Mouse (Mus musculus) limb, embryonic 11.5 days (tissue): ENCODE data around the gene Pcgf3. TPM values are rescaled to one million over a fixed set of nuclear protein-coding genes. Genes with fewer than 3 reads are reported as not detected.
A peak's percentile ranks its signal among the peaks of the same experiment; 100 is the strongest.

ENCODE experiments used
- ATAC-seq: fragments of 200-750 bp; cut with Nextera tagmentation; 2 replicates; pipeline ENCODE4 v1.8.0; 2017; ENCODE audit warnings: low read depth; ENCODE audit not compliant: insufficient number of reproducible peaks, low FRiP score, low TSS enrichment
- DNase-seq: peaks from one replicate; pipeline ENCODE4 v3.0.0-alpha.2; 2015; ENCODE audit warnings: low spot score
- H3K27ac ChIP-seq: fragments of 300-500 bp; sonication (generic); replicated peaks from 2 replicates; pipeline ENCODE4 v1.5.1; 2014; ENCODE audit warnings: low read depth, mild to moderate bottlenecking, low read length
- H3K27me3 ChIP-seq: fragments of 300-500 bp; sonication (generic); 2 replicates; pipeline ENCODE4 v1.6.1; 2014; ENCODE audit warnings: mild to moderate bottlenecking, low read length, mixed read lengths; ENCODE audit not compliant: control insufficient read depth, insufficient read depth
- H3K36me3 ChIP-seq: fragments of 300-500 bp; sonication (generic); 2 replicates; pipeline ENCODE4 v1.6.1; 2014; ENCODE audit warnings: mild to moderate bottlenecking, low read length, moderate library complexity, mixed read lengths; ENCODE audit not compliant: control insufficient read depth, insufficient read depth
- H3K4me1 ChIP-seq: fragments of 300-500 bp; sonication (generic); 2 replicates; pipeline ENCODE4 v1.6.1; 2014; ENCODE audit warnings: low read length, mixed read lengths; ENCODE audit not compliant: control insufficient read depth, insufficient read depth
- H3K4me2 ChIP-seq: fragments of 300-500 bp; sonication (generic); 2 replicates; pipeline ENCODE4 v1.6.1; 2014; ENCODE audit warnings: low read depth, mild to moderate bottlenecking, moderate library complexity; ENCODE audit not compliant: severe bottlenecking
- H3K4me3 ChIP-seq: fragments of 300-500 bp; sonication (generic); 2 replicates; pipeline ENCODE4 v1.5.1; 2014; ENCODE audit warnings: low read depth, low read length
- H3K9ac ChIP-seq: fragments of 300-500 bp; sonication (generic); 2 replicates; pipeline ENCODE4 v1.6.1; 2014; ENCODE audit warnings: mild to moderate bottlenecking, low read length
- H3K9me3 ChIP-seq: fragments of 300-500 bp; sonication (generic); 2 replicates; pipeline ENCODE4 v1.6.1; 2016; ENCODE audit warnings: low read length; ENCODE audit not compliant: control insufficient read depth
- WGBS: fragments of 180-500 bp; shearing (Covaris S2); extraction: QIAGEN DNeasy Blood & Tissue Kit; methylation state at CpG from one replicate; pipeline ENCODE4 v1.1.7; 2014; 5-methylcytosine and 5-hydroxymethylcytosine counted together
- polyA plus RNA-seq: library from polyadenylated mRNA; unstranded; fragments of >200 nt; fragmentation: Nextera tagmentation; extraction: Ambion mirVana; gene quantifications from 2 replicates; pipeline ENCODE4 v1.2.1, GENCODE M21; 2014

Pcgf3 gene
- polyA plus RNA-seq, 1 experiment from 2014 or later, result 29.1 TPM

GRCm38 (mm10) chr5:108460461-108460860 lies 571 bp upstream of the Pcgf3 start:
- Histone ChIP-seq H3K27me3 (no peaks in the 10 kb centered on the region), H3K4me1 (peaks cover 15% of the 10 kb centered on the region), H3K4me2 (peak overlapping the region; percentile 32), H3K27ac (no peak overlapping the region), H3K9me3 (no peaks in the 10 kb centered on the region), H3K9ac (no peak overlapping the region), H3K4me3 (peak overlapping the region; percentile 74), H3K36me3 (no peaks in the 10 kb centered on the region)
- WGBS, result 43% methylated on average over 6 of the region's 6 CpGs
- no peak for ATAC-seq
- DNase-seq, result no peak

GRCm38 (mm10) chr5:108462446-108462845 lies 1.4 kb downstream of the Pcgf3 start:
- no peaks in the 10 kb centered on the region for H3K9me3 ChIP-seq
- 53% methylated on average over 4 of the region's 4 CpGs for WGBS
- DNase-seq (peak; percentile 23), ATAC-seq (no peak)
- peaks cover 15% of the 10 kb centered on the region for H3K4me1 ChIP-seq
- peak overlapping the region; percentile 98 for H3K9ac ChIP-seq
- H3K4me3 ChIP-seq, result peak overlapping the region; percentile 74
- no peaks in the 10 kb centered on the region for H3K27me3 ChIP-seq
- H3K27ac ChIP-seq, result no peak overlapping the region
- H3K36me3 ChIP-seq, result peaks cover 3% of the 10 kb centered on the region; the same call in 1 of the 2 replicates
- peak overlapping the region; percentile 94 for H3K4me2 ChIP-seq

- no peaks in the 10 kb centered on the region for H3K9me3 ChIP-seq
- H3K4me1 ChIP-seq, result peaks cover 15% of the 10 kb centered on the region
- DNase-seq (no peak), ATAC-seq (no peak)
- WGBS, result 90% methylated on average over 6 of the region's 6 CpGs
- H3K36me3 ChIP-seq, result peaks cover 3% of the 10 kb centered on the region; the same call in 1 of the 2 replicates
- H3K27ac ChIP-seq, result no peak overlapping the region
- H3K9ac ChIP-seq, result no peak overlapping the region
- no peaks in the 10 kb centered on the region for H3K27me3 ChIP-seq
- H3K4me2 ChIP-seq, result no peak overlapping the region
- no peak overlapping the region for H3K4me3 ChIP-seq
These were observed 4.3 kb downstream of the Pcgf3 start for GRCm38 (mm10) chr5:108465131-108465891.

GRCm38 (mm10) chr5:108466647-108467046 lies 5.6 kb downstream of the Pcgf3 start:
- H3K9ac ChIP-seq, result no peak overlapping the region
- H3K4me2 ChIP-seq, result no peak overlapping the region
- H3K4me3 ChIP-seq, result no peak overlapping the region
- H3K36me3 ChIP-seq, result peaks cover 3% of the 10 kb centered on the region; the same call in 1 of the 2 replicates
- DNase-seq (no peak), ATAC-seq (no peak)
- 100% methylated on average over 1 of the region's 1 CpGs for WGBS
- H3K4me1 ChIP-seq, result peaks cover 15% of the 10 kb centered on the region
- H3K27ac ChIP-seq, result no peak overlapping the region
- H3K27me3 ChIP-seq, result no peaks in the 10 kb centered on the region
- no peaks in the 10 kb centered on the region for H3K9me3 ChIP-seq

GRCm38 (mm10) chr5:108469617-108470016 lies 8.6 kb downstream of the Pcgf3 start:
- H3K27ac ChIP-seq, result no peak overlapping the region
- ATAC-seq (no peak), DNase-seq (no peak)
- no peaks in the 10 kb centered on the region for H3K4me1 ChIP-seq
- H3K4me2 ChIP-seq, result no peak overlapping the region
- peaks cover 20% of the 10 kb centered on the region for H3K36me3 ChIP-seq
- H3K4me3 ChIP-seq, result no peak overlapping the region
- 75% methylated on average over 7 of the region's 7 CpGs for WGBS
- no peaks in the 10 kb centered on the region for H3K27me3 ChIP-seq
- no peak overlapping the region for H3K9ac ChIP-seq
- no peaks in the 10 kb centered on the region for H3K9me3 ChIP-seq

- WGBS, result 95% methylated on average over 4 of the region's 4 CpGs
- H3K9me3 ChIP-seq, result no peaks in the 10 kb centered on the region
- no peak overlapping the region for H3K4me3 ChIP-seq
- DNase-seq (no peak), ATAC-seq (no peak)
- H3K36me3 ChIP-seq, result peaks cover 38% of the 10 kb centered on the region
- no peak overlapping the region for H3K27ac ChIP-seq
- H3K4me1 ChIP-seq, result no peaks in the 10 kb centered on the region
- no peak overlapping the region for H3K4me2 ChIP-seq
- H3K27me3 ChIP-seq, result no peaks in the 10 kb centered on the region
- no peak overlapping the region for H3K9ac ChIP-seq
These were observed 12.7 kb downstream of the Pcgf3 start for GRCm38 (mm10) chr5:108473737-108474136.

GRCm38 (mm10) chr5:108475977-108476376 lies 14.9 kb downstream of the Pcgf3 start:
- DNase-seq (no peak), ATAC-seq (no peak)
- no peaks in the 10 kb centered on the region for H3K27me3 ChIP-seq
- H3K4me1 ChIP-seq, result no peaks in the 10 kb centered on the region
- WGBS, result 89% methylated on average over 3 of the region's 3 CpGs
- H3K27ac ChIP-seq, result no peak overlapping the region
- H3K9me3 ChIP-seq, result no peaks in the 10 kb centered on the region
- no peak overlapping the region for H3K9ac ChIP-seq
- no peak overlapping the region for H3K4me2 ChIP-seq
- H3K4me3 ChIP-seq, result no peak overlapping the region
- H3K36me3 ChIP-seq, result peaks cover 38% of the 10 kb centered on the region

- 94% methylated on average over 6 of the region's 6 CpGs for WGBS
- Histone ChIP-seq H3K4me3 (no peak overlapping the region), H3K9me3 (no peaks in the 10 kb centered on the region), H3K4me1 (no peaks in the 10 kb centered on the region), H3K9ac (no peak overlapping the region), H3K27me3 (no peaks in the 10 kb centered on the region), H3K36me3 (peaks cover 4% of the 10 kb centered on the region; the same call in 1 of the 2 replicates), H3K4me2 (no peak overlapping the region), H3K27ac (no peak overlapping the region)
- ATAC-seq (no peak), DNase-seq (no peak)
These were observed 22.0 kb downstream of the Pcgf3 start for GRCm38 (mm10) chr5:108483006-108483405.
